Mouse (Mus musculus) lung, postnatal 36 days (tissue): Measurements from ENCODE around the gene Plekha4.
"Not testable (repeated sequence)": the region's sequence is repeated elsewhere in the genome, so short reads cannot be mapped to it uniquely, and the experiment has no call there.

ENCODE experiments used
- DNase-seq: peaks from one replicate; pipeline ENCODE4 v3.0.0; 2022; ENCODE audit warnings: mixed read lengths

Plekha4 gene

DNA sequence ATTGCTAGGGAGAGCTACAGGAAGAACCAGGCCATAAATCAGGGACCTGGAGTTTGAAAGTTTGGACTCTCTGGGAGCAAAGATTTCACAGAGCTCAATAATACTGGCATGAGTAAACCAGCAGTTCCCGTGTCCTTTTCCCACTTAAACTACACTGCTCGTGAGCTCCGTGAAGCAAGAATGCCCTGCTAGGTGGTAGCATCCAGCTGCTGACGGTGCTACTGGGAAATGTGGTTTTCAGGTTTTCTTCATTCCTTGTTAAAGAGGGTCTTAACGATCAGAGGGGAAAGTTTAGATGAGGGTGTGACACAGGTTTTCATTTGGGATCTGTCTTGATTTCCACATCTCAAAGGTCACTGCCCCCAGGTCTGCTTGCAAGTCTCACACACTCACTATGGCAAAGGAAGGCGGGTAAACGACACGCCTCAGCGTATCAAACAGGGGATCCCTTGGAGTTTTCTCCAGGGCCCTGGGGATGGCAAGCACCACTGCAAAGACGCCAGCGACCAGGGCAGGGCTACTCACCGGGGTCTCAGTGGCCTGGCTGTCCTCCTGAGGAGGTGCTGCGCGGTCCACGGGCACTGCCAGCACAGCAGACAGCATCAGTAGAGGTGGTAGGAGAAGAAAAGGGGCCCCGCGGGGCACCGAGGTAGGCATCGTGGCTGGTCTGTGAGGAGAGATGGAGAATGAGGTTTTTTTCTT, 16.8 kb upstream of the Plekha4 start:
- DNase-seq: no peak

DNA sequence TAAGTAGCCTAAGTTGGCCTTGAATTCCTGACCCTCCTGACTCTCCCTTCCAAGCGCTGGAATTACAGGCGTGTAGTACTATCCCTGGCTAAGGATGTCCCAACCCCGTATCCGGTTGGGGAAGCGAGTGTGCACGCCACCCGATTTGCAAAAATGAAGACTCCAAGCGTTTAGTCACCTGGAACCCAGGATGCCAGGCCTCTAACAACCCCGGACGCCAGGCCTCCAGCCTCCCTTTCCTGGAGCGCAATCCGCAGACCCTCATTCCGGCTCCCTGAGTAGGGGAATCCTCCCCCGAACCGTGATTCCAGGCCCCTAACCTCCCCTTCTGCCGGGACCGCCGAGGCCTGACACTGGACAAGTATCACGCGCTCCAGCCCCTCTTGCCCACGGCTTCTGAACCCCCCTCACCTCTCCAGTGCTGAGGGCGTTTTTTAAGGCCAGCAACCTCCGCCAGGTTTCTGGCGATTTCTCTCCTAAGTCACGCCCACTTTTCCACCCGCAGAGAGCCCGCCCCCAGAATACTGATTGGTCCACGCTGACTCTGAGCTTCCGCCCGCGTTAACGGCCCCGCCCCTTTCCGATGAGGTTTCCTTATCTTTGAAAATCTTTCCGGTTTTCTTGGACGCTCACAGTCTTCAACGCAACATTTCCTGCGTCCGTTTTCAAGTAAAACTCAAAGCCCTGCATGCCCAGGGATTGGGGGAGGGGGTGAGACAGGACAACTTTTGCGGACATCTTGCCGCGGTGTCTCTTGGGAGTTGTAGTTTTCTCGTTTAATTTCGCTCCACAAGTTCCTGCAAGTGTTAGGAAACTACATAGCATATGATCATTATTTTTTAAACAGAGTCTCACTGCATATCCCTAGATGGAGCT, 16.0 kb upstream of the Plekha4 start, which contains the start of gene Nucb1:
Nucb1 (minus strand) TSS at position 495 of the 876 bp plus-strand sequence.
- peak; percentile 97 for DNase-seq

DNA sequence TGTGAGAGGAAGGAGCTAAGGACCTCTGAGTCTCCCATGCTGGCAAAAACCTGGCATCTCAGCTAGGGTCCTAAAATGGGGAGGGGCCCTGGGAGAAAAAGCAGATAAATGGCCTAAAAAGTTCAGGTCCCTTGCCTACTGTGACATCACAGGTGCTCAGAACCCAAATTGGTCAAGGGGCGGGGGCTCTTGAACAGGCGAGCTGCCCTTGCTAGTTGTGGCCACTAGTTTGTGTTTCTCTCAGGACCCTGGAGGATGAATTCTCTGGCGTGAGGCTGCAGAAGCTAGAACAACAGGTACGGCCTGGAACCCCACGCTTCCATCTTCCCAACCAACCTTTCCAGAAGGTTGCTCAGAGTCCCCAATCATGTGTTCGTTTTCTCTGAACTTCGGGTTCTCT, 11.7 kb upstream of the Plekha4 start:
- DNase-seq: no peak

DNA sequence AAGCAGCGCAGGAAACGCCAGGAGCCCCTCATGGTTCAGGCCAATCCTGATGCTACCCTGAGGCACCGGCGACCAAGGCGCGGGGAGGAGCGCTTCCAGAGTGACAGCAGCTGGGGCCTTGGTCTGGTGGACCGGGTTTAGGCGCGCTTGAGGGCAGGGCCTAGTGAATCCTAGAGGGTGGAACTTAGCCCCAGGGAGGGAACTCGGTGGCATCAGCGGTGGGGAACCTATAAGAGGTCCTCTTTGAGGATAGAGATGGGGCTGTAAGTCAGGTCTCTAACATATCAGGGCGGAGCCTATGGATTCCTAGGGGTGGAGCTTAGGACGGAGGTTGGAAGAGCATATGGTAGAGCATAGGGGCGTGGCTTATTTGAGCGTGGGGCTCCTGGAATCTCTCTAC, 10.7 kb upstream of the Plekha4 start:
- DNase-seq: no peak

DNA sequence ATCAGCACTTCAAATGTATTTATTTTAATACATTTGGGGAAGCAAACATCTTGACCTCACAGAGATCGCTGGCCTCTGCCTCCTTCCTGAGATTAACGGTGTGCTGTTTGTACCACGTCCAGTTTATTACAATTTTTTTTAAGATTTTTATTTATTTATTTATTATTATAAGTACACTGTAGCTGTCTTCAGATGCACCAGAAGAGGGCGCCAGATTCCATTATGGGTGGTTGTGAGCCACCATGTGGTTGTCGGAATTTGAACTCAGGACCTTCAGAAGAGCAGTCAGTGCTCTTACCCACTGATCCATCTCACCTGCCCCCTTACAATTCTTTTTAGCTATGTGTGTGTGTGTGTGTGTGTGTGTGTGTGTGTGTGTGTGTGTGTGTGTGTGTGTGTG, 9.3 kb upstream of the Plekha4 start:
- DNase-seq: not testable (repeated sequence)

DNA sequence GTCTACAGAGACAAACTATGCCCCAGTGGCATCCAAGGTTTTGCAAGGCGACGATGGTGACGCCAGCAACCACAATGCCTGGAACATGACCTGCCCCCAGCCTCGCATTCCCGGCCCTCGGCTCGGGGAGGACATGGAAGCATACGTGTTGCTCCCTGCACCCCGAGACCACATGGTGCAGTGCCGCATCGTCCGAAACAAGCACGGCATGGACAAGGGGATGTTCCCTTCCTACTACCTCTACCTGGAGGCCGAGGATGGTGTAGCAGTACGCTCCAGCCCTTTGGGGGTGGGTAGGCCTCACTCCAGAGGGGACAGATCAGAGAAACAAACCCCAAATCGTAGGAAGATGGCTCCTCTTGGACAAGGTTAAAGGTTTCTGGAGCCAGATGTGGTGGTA, 7.5 kb upstream of the Plekha4 start:
- no peak for DNase-seq

DNA sequence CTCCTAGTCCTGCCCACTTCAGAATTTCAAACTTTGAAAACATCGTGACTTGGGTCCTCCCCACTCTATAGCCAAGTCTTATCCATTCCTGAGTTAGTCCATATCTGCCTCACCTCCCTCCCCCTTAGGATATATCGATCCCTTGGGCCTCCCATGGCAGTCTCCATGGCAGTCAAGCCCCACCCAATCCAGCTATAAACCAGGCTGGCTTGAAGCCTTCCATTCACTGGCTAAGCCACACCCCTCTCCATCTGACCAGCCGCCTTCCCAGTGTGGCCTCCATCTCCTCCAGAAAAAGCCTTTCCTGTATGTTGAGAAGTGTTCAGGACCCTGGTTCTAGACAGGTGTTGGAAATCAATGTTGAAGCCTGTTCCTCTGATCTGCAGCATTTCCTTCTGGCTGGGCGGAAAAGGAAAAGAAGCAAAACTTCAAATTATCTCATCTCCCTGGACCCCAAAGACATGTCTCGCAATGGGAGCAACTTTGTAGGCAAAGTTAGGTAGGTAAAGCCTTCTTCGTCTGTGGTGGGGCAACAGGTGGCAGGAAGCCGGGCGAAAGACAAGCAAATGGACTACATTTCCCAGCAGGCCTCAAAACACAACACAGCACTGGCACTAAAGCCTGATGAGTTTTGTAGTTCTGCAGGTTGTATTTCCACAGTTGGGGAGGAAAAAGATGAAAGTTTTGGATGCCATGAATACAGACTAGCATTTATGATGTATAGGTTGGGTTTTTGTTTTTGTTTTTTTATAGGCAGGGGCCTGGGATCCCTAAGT, 6.6 kb upstream of the Plekha4 start:
- no peak for DNase-seq

DNA sequence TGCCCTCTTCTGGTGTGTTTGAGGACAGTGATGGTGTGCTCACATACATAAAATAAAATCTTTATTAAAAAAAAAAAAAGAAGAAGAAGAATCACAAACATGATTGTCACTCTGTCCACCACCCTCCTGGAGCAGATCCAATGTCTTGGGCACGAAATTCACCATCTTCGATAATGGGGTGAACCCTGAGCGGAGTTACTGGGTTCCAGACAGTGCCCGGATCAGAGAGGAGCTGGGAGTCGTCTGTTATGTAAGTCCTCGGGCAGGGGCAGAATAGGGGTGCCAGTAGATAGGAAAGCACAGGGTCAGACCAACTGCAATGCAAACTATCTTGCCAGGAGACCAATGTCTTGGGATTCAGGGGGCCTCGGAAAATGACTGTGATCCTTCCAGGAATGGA, 5.5 kb upstream of the Plekha4 start:
- no peak for DNase-seq

DNA sequence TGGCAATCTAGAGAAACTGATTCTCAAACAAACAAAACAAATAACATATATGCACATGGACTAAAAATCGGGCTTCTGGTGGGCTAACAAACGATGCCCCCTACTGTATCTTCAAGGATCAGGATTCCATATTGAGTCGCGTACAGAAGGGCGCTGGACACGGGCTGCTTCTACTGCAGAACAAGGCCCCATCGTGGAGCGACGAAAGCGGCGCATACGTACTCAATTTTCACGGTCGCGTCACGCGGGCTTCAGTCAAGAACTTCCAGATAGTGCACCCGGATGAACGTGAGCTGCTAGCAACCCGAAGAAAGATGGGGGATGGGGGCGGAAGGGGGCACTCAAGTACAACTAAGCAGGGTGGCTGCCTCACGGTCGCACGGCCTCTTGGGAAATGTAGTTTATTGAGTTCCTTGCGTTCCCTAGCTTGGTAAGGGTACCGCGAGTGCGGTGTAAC, 4.4 kb upstream of the Plekha4 start:
- DNase-seq: peak; percentile 96

DNA sequence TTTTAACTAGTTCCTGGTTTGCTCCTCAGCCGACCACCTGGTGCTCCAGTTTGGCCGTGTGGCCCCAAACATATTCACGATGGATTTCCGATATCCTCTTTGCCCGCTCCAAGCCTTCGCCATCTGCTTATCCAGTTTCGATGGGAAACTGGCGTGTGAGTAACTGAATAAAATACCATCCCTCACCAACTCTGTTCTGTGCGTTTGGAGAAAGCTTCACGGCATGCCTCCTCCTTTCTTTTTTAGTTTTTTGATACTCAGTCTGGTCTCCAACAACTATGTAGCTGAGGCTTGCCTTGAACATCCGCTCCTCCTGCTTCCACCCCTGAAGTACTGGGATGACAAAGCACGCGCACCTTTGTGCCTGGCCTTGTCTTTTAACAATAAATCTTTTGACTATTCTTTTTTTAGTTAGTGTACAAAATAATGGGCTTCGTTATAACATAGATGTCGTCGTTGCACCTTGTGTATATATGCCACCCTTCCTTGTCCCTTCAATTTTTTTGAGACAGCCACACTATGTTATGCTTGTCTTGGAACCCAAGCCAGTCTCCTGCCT, 3.9 kb upstream of the Plekha4 start:
- no peak for DNase-seq

DNA sequence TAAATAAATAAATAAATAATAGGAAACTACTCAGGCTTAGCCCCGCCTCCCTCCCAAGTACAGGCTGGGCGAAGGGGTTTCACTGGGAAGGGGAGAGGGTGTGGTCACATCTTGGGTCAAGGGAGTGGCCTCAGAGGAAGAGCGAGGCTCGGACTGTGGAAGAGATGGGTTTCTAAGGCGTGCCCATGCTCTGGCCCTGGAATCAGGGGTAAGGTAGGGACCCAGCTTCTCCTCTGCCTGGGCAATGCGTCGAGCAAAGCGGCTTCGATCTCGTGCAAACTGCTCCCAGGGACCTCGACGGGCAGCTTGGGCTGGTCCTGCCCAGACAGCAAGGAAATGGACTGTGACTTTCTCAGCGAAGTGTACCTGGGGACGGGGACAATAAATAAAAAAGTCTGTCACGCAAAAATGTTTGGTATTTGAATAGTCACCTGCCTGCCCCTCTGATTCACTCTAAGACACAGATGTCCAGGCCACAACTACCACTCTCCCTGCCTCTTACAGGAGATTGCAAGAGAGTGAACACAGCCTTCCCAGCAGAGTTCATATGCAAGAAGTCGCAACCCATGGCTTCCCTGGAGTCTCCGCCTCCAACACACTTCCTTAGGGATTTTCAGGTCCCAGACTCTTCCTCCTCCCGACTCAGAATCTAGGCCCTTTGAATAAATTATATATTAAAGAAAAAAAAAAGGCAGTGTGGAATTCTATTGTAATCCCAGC, 3.0 kb upstream of the Plekha4 start:
- no peak for DNase-seq

DNA sequence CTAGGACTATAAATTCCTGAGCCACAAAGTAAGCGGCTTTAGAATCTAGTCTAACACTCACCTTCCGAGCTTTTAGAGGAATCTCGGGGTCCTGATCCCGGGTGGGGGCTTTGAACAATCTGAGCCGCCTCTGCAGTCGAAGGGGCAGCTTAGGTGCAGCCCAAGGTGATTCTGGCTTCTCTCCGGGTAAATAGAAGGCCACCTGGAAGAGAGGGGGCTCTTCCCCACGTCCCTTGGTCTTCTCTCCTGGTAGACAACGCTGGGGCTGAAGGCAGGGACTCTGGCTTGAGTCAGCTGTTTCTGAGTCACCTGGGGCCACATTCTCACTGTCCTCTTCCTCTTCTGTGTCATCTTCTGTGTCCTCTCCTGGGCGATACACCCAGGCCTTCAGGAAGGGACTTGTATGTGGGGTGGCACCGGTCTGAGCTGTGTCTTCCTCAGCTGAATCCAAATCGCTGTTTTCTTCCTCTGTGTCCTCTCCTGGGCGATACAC, 2.4 kb upstream of the Plekha4 start:
- peak; percentile 30 for DNase-seq

DNA sequence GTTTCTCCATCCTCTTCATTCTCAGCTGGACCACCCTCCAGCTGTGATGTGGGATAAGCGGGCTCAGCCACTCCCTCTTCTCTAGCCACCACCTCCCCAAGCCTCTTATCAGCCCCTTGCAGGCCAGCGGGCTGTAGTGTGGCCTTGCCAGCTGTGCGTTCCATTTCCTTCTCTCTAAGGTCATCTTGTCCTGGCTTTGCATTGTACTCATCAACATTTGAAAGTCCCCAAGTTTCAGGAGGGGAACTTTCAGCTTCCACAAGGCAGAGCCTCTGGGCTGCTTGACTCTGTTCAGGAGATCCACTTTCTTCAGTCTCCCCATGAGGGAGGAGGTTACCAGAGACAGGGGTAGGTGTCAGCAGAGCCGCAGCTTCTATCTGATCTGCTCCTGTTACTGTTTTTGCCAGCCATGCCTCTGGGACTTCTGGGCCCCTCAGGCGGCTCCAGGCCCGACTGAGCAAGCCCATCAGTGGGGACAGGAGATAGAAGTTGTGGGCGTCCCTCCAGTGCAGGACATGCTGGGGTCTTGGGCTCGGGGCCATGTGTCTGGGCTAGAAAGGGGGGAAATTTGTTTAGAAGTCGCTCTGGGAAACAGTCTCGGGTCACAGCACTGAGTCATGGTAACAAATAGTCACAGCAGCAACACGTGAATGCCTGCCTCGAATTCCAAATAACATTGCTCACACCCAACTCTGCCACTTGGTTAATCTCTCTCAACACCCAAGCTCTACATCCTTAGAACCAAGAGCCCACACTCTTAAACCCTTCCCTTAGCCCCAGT, 1.1 kb upstream of the Plekha4 start:
- DNase-seq: peak; percentile 62

DNA sequence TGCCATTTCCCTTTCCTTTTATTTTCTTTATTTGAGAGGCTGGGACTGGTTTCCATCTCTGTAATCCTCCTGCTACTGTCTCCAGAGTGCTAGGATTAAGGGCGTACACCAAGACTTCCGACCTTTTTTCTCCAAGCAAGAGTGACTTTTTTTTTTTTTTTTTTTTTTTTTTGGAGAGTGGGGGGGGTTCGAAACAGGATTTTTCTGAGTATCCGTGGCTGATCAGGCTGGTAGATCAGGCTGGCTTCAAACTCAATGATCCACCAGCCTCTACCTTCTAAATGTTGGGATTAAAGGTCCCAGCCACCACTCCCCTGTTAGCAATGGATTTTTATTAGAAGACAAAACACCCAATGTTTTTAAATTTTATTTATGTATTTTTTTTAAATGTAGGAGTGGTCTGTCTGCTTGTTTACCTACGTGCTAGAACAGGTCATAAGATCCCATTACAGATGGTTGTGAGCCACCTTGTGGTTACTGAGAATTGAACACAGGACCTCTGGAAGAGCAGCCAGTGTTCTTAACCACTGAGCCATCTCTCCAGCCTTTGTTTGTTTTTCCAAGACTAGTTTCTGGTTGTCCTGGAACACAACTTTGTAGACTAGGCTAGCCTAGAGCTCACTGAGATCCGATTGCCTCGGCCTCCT, 467 bp downstream of the Plekha4 start:
- peak; percentile 73 for DNase-seq

DNA sequence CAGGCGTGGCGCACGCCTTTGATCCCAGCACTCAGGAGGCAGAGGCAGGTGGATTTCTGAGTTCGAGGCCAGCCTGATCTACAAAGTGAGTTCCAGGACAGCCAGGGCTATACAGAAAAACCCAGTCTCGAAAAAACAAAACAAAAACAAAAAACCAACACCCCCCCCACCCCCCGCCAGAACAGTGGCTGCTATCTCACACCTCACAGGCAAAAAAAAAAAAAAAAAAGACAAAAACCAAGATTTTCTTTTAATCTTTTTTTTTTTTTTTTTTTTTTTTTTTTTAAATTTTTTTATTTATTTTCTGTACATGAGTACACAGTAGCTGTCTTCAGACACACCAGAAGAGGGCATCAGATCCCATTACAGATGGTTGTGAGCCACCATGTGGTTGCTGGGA, 1.0 kb downstream of the Plekha4 start:
- DNase-seq: not testable (repeated sequence)

DNA sequence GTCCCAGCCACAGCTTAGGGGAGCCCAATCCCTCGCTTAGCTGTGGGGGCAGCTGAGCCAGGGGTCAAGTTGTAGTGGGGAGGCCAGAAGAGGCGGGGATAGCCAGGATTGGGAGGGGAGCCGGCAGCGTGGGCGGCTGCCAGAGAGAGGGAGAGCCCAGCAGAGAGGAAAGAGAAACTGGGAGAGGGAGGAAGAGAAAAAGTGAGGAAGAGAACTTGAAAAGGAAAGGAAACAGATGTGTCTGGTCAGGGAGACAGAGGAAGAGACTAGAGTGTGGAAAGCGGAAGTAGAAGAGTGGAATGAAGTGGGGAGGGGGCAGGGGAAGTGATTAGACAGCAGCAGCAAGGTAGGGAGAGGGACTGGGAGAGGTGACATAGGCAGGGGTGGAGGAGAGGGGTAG, 3.3 kb downstream of the Plekha4 start:
- DNase-seq: no peak

DNA sequence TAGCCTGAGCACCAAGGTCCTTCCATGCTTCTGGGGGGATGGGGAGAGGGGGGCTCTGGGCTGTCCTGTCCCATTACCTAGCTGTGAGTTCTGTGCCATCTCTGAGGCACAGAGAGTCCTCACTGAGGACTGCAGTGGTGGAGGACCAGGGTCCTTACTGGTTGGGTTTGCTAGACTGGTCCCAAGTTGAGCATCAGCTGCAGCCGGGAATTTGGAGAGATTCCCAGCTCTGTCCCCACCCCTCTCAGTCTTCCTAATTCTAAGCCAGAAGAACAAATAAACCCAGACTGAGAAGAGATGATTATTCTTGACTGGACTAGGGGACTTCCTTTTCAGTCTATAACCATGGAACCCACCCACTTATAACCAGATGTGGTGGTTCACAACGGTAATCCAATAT, 4.5 kb downstream of the Plekha4 start:
- DNase-seq: no peak

DNA sequence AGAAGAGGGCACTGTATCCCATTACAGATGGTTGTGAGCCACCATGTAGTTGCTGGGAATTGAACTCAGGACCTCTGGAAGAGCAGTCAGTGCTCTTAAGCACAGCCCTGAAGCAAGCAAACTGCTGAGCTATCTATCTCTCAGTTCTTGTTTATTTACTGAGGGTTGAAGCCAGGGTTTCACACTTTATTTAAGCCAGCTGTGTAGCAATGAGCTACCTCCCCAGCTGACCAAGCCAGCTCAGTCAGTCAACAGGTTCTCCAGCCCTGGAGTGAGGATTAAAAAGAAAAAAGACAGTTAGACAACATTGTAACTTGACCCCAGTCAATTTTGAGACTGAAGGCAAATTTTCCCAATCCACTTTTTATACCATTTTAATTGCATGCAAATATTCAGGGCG, 9.5 kb downstream of the Plekha4 start:
- DNase-seq: no peak

DNA sequence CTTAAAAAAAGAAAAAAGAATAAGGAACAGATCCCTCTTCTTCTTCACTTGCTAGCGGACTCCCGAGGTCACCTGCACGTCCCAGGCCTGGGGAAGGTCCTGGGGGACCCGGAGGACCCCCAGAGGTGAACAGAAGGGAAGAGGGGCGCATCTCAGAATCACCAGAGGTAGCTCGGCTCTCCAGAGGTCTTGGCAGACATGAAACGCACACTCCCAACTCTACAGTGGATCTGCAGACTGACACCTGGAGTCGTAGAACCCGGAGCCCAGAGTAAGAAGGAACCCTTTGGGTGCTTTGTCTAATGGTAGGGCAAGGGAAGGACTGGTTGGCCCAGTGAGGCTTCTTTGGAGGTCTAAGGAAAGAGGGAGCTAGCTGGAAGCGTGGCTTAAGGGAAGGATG, 11.5 kb downstream of the Plekha4 start:
- no peak for DNase-seq

DNA sequence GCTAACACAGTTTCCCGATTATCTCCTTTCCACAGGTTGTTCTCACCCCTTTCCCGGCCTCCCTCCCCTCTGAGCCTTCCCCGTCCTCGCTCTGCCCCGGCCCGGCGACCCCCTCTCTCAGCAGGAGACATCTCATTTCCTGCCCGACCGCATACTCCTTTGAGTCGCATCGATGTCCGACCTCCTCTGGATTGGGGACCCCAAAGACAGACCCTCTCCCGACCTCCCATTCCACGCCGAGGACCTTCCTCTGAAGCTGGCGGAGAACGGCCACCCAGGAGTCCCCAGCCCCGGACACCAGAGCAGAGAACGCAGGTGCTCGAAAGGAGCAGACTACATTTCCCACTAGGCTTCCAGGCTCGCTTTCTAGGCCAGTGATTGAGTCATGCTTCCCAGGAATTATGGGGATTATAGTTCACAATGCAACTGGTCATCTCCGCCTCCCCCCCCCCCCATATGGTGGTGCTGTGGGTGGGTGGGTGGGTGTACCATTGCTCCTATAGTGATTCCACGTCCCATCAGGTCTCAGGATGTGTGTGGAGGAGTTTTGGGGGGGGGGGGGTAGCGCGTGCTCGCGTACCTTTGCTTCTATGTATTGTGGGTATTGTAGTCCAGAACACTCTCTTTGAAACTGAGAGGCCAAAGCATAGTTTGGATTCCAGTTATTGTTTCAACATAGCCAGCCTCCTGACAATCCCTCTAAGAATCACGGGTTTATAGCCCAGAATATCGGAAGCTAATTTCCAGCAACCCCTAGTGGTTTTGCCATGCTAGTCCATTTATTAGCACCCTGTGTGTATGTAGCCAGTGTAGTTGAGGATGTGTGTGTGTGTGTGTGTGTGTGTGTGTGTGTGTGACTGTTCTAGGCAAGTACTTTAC, 12.3 kb downstream of the Plekha4 start:
- peak; percentile 79 for DNase-seq
